Mouse (Mus musculus) ES-E14 (cell line): Measurements from ENCODE around the gene Paqr9.

Experiments used
- CHD2 ChIP-seq: IDR thresholded peaks from 2 replicates; pipeline ENCODE4 v1.6.1; 2014; ENCODE audit warnings: mild to moderate bottlenecking, low read depth, low read length, inconsistent platforms
- HCFC1 ChIP-seq: IDR thresholded peaks from 2 replicates; pipeline ENCODE4 v1.6.1; 2012; ENCODE audit warnings: low read length, inconsistent platforms, borderline replicate concordance; ENCODE audit not compliant: insufficient read depth
- MAFK ChIP-seq: IDR thresholded peaks from 2 replicates; pipeline ENCODE4 v1.6.1; 2014; ENCODE audit warnings: mild to moderate bottlenecking, low read depth, low read length, inconsistent platforms; ENCODE audit not compliant: insufficient read depth
- ZC3H11A ChIP-seq: IDR thresholded peaks from 2 replicates; pipeline ENCODE4 v1.6.1; 2012; ENCODE audit warnings: low read depth, mild to moderate bottlenecking, inconsistent platforms, low read length, borderline replicate concordance
- ZNF384 ChIP-seq: IDR thresholded peaks from 2 replicates; pipeline ENCODE4 v1.6.1; 2012; ENCODE audit warnings: low read depth, low read length, inconsistent platforms

GRCm38 (mm10) chr9:95578366-95578895, 19.0 kb downstream of the Paqr9 start:
- TF ChIP-seq CHD2 (no peak), MAFK (no peak), ZC3H11A (no peak), HCFC1 (no peak), ZNF384 (no peak)
